Mouse (Mus musculus) cerebellum, adult 9-11 months (tissue): ENCODE data around the gene Hacd3.
"Not testable (repeated sequence)": the region's sequence is repeated elsewhere in the genome, so short reads cannot be mapped to it uniquely, and the experiment has no call there.

Experiments
- DNase-seq: peaks from one replicate; pipeline ENCODE4 v3.0.0; 2022

Hacd3 gene

DNA sequence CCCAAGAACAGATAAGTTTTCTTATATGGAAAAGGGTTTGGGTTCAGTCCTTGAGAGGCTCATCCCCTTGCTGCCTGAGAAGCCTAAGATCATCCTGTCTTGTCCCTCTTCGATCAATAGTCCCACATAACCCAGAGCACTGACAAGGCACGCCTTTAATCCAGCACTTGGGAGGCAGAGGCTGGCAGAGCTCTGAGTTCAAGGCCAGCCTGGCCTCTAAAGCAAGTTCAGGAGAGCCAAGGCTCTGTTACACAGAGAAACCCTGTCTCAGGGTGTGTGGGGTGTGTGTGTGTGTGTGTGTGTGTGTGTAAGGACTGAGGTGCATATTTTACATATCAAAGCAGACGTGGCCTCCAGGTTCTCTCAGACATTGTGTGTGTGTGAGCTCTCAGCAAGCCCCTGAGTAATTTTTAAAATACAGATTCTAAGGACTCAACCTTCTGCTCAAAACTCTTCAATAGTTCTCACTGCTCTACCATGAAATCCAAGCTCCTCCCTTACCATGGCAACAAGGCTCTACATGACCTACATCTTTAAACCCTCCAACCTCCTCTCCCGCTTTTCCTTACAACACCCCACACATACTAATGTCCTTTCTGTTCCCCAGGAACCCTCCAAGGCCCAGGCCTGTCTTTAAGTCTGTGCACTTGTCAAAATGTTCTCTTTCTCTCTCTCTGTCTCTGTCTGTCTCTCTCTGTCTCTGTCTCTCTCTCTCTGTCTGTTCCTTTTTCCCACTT is 5.1 kb downstream of the Hacd3 start:
- DNase-seq, result no peak

DNA sequence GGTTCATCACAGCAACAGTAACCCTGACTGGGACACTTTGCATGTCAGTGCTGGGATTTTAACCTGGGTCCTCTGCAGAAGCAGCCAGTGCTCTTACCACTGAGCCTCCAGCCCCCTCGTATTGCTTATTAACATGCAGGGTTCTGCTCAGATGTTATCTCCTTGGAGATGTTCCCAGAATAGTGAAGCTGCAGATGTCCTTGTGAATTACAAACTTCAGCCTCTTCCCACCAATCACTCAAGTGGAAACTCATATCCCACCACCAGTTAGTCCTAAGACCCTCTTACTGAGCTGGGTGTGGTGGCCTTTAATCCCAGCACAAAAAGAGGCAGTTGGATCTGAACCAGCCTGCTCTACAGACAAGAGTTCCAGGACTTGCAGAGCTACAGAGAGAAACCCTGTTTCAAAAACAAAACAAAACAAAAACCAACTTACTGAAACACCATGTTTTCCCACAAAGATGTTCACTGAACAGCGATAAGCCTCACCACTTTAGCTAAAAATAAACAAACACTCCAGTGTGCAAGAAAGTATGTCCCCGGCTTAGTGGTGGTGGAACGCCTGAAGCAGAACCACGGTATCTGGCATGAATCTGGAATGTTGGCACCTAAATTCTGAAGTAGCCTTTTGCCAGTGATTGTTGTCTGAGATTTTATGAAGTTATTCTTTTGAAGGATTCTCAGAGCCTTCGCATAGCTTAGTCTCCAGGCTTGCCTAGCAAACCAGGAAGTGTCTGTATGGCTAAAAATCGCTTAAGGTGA is 5.9 kb downstream of the Hacd3 start:
- no peak for DNase-seq

DNA sequence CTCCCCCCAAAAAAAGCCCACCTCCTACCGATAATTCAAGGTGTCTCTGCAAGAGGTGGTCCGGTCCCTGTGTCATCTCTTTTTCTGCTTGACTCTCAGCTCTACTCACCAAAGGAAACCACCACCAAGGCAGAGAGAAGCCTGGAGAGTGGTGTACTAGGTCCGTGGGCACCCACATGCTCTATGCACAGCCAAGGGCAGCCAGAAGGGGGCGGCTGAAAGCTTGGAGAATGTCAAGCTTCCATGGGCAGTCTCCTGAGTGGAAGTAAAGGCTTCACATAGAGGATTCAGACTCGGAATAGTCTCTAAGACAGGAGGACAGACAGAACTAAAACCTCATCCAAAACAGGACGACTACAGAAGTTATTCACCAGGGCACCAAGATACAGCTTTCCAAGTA is 10.2 kb downstream of the Hacd3 start:
- DNase-seq, result no peak

DNA sequence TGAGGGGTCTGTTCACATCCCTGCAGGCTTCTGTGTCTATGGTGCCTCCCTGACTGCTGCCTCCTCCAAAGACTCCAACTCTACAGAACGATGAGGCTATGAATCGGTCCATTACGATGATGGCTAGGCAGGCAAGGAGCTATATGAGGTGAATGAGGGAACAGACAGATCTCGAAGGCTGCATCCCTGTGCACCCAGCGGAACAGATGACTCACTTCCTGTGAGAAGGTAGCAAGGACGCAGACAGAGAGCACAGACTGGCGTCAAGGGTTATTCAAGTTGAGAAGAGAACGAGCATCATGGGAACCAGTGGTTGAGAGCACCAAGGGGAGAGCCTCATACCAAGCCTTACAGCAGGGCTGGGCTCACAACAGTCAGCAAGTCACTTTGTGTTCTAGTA is 10.9 kb downstream of the Hacd3 start:
- no peak for DNase-seq

DNA sequence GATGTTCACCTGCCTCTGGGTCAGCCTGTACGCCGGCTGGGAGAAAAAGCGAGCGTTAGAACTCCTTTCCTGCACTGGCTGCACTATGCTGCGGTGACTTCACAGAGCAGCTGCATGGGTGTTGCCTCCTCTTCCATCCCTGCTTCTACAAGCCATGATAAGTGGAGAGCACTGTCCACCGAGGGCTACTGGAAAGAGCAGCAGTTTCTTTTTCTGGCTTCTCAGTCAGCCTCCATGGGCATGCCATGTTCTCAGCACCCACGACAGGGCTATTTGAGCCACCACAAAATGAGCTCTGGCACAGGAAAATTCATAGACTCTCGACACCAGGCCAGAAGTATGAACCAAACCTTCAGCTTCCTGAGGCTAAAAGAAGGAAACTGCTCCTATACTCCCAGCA is 15.8 kb downstream of the Hacd3 start:
- DNase-seq, result no peak

DNA sequence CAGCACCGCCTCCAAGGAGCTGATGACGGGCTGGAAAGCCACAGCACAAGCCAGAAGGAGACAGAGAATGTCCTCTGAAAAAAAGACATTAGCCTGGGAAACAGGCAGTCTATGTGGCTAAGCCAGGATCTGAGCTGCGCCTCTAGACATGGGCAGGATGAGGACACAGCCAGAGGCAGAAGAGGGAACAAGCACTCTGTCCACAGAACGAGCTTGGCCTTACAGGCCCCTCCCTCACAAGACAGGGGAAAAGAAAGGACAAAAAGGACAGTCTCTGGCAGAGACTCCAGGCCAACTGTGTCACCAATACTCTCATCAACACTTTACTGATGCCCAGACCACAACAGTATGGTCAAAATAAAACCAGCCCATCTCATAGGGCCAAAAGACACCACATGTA is 20.0 kb downstream of the Hacd3 start:
- DNase-seq, result no peak

DNA sequence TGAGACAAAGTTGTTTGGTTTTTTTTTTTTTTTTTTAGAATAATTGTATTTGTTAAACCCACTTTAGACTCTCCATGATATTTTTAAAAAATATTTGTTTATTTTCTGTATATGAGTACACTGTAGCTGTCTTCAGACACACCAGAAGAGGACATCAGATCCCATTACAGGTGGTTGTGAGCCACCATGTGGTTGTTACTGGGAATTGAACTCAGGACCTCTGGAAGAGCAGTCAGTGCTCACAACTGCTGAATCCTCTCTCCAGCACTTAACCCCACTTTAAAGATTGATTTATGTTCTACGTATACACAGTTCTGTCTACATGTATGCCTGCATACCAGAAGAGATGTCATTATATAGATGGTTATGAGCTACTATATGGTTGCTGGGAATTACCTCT is 26.0 kb downstream of the Hacd3 start:
- not testable (repeated sequence) for DNase-seq

- no peak for DNase-seq
Measured at GRCm38 (mm10) chr9:64990291-64990690, 31.2 kb downstream of the Hacd3 start.

DNA sequence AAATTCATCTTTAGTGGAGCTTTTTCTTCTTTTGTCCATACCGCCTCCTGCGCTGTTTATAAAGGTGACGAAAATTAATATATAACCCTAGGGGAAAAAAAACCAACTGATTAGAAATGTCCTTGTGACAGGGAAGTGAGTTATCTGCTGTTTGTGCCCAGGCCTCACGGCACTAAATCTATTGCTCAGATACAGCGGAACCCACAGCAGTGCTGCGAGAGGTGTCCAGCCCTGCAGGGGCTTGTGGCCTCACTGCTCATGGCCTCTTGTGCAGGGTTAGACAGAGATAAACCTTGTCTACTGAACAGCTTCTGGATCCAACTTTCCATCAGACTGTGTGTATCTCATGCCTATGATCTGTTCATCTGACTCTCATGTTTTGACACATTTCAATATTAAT is 33.0 kb downstream of the Hacd3 start:
- DNase-seq, result no peak

DNA sequence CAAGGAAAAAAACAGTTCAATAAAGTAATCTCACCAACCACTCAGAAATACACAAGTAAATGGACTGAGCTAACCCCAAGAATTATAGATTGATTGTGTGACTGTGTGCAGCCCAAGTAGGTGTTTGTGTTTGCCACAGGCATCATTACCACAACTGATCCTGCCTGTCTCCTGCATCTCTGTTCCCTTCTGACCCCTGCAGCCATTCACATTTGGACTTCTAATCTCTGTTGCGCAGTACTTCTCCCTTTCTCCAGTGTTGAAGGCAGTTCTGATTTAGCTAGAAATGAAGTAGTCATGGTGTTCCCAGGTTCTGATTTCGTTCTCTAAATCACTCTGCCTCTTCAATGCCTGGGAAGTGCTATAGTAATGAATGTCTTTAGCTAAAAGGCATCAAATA is 33.8 kb downstream of the Hacd3 start:
- no peak for DNase-seq

- no peak for DNase-seq
Measured at GRCm38 (mm10) chr9:64985807-64986206, 35.7 kb downstream of the Hacd3 start.

- no peak for DNase-seq
Measured at GRCm38 (mm10) chr9:64985037-64985794, 36.3 kb downstream of the Hacd3 start.

- no peak for DNase-seq
Measured at GRCm38 (mm10) chr9:64981904-64982303, 39.6 kb downstream of the Hacd3 start.

- no peak for DNase-seq
Measured at GRCm38 (mm10) chr9:64980548-64980947, 40.9 kb downstream of the Hacd3 start.

DNA sequence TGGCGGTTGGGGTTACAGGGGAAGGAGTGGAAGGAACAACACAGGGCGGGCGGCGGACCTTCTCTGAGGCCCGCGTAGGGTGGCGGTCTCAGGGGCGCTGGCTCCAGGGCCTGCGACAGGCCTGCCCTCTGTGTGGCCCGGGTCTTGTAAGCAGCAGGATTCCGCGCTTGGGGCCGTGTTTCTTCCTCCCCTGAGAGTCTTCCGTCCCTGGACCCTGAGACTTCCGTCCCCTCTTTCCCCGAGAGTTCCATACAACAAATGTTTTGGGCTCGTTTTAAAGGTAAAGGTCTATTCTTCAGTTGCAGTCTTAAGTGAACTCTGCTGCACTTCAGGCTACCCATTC is 60.5 kb downstream of the Hacd3 start:
- DNase-seq, result no peak

DNA sequence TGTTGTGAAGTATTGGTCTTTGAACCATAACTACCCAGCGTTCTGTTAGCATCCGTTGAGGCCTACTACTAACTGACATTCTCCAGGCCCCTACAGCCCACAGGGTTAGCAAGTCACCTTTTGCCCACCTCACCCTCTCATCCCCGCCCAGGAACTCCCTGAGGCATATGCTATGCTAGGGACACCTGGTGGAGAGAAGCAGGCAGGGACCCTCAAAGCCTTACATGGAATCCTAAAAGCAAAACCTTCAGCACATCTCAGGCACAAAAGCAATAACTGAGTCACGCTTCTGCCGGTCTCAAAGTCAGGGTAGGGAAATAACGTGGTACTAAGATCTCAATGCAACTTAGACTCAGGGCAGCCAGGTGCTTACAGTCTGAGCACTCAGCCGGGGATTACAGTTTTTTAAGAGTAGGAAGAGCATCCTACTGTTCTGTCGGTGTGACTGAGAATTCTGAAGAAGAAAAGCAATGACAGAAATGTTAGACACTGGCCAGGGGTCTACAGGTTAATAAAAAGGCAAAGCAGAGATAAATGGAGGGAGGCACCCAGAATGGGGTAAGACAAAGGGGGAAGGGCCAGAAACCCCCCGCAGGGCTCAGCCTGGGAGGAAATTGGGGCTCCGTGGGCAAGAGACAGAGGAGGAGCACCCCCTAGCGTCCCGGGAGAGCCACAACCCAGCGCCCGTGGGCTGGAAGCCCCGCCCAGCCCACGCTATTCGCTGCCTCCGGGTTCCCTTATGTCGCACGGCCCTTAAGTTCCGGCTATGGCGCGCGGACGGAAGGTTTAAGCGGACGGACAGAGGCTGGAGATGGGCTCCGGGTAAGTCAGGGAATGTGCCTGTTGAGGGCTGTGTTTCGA is 61.1 kb downstream of the Hacd3 start, which contains the start of gene Ints14:
TSS of gene Ints14 (plus strand) at position 789 of the 861 bp plus-strand sequence.
- peak; percentile 94 for DNase-seq

DNA sequence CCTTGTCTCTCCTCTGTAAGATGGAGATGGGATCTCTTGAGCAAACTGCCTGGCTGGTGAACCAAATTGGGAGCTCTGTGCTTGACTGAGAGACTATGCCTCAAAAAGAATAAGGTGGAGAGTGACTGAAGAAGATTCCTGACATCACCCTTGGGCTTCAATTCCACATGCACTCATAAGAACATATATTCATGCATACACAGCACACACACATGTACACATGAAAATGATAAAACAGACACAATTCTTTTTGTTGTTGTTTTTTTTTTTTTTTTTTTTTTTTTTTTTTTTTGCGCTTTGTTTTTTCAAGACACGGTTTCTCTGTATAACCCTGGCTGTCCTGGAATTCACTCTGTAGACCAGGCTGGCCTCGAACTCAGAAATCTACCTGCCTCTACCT is 64.2 kb downstream of the Hacd3 start:
- no peak for DNase-seq

DNA sequence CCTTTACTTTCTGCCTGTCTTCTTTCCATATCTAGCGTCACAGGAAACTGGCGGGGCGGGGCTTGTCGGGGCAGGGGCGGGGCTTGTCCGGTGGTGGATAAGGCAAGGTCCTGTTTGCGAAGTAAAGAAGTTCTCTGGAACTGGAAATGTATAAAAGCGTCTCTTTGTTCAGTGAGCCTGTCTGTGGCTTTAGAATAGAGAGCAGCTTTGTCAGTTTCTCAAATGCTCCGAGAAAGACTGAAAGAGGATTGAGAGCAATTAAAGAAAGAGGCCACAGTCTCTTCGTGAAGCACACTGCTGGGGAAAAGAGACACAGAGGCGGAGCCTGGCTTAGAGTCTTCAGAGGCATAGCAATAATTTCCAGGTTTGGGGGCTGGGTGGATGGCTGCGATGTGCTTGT is 65.2 kb downstream of the Hacd3 start:
- DNase-seq, result no peak

DNA sequence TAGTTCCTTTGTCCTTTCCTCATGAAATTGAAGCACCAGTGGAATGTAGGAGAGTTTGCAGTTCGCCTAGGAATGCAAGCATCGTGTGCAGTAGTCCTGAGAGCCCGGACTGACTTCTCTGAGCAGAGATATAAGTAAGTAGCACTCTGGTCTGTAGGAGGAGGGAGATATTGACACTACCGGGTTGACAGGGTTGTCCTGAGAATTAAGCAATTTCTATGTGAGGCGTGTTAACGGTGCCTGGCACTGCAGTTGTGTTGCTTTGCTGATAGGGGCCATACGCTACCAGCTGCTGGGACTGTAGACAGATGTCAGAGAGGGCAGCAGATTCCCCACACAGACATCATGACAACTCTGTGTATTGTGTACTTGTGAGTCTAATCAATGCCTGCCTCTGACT is 68.3 kb downstream of the Hacd3 start:
- DNase-seq, result no peak

GRCm38 (mm10) chr9:64952055-64952454 is 69.4 kb downstream of the Hacd3 start:
- DNase-seq, result no peak

GRCm38 (mm10) chr9:64951161-64951657 is 70.3 kb downstream of the Hacd3 start, which contains the start of gene Slc24a1:
Gene Slc24a1 (minus strand): TSS chr9:64951607.
- DNase-seq, result no peak

GRCm38 (mm10) chr9:64947483-64948095 is 73.9 kb downstream of the Hacd3 start:
- DNase-seq, result no peak
